Mouse (Mus musculus): Measurements from ENCODE around the gene Atoh7.
"Not testable (repeated sequence)": the region's sequence is repeated elsewhere in the genome, so short reads cannot be mapped to it uniquely, and the experiment has no call there.

The Atoh7 gene

GRCm38 (mm10) chr10:63099521-63099920 lies at the start of gene Atoh7:
Atoh7 (plus strand) TSS chr10:63099651.
- no peak for DNase-seq (ENCODE audit: low read depth in 1 of 2, low spot score in 2 of 2)

DNA sequence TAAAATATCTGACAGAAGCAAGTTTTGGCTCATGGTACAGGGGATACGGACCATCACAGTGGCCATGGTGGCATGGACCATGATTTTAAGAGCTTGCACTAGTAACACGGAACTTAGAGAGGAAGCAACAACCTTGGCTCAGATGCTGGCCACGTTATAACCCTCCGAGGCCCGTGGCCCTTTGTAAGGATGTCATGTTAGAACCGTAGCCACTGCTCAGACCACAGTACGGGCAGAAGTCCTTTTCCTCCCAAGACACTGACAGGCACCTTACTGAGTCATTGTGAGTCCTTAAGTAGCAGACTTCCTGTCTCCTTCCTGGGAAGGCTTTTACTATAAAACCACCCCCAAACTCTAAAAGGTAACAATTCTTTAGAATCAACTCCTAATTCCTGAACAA lies 48.2 kb upstream of the Atoh7 start:
- no peak for DNase-seq (ENCODE audit: low read depth in 1 of 2, low spot score in 2 of 2)

DNA sequence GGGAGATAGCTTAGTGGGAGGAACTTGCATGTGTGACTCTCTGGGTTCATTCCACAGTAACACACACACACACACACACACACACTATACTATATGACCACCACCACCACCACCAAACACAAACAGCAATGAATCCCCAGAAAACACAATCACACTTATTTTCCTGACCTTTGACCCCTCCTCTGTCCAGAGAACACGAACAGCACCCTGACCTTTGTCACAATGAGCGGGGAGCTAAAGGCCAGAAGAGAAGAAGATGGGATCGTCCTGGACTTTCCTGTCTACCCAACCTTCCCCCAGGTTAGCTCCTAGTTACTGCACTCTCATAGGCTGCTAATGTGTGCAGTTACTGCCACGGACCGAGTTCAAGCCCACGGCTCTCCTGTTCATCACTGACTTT lies 47.4 kb upstream of the Atoh7 start:
- DNase-seq (ENCODE audit: low read depth in 1 of 2, low spot score in 2 of 2) = no peak

GRCm38 (mm10) chr10:63053007-63053406 lies 46.4 kb upstream of the Atoh7 start:
- no peak for DNase-seq (ENCODE audit: low read depth in 1 of 2, low spot score in 2 of 2)

DNA sequence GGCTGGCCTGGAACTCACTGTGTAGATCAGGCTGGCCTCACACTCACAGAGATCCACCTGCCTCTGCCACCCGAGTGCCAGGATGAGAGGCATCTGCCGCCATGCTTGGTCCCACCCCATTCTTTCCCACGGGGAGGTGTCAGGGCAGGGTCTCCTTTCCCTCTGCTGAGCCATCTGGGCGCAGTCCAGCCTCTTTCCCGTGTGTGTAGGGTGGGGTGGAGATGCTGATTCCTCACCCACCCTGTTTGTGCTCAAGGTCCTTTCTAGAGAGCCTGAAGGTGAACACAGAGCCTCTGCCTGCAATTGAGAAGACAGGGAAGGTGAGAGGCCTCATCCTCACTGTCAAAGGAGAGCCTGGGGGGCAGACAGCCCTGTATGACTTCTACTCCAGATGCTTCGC lies 45.4 kb upstream of the Atoh7 start:
- DNase-seq (ENCODE audit: low read depth in 1 of 2, low spot score in 2 of 2) = not testable (repeated sequence)

DNA sequence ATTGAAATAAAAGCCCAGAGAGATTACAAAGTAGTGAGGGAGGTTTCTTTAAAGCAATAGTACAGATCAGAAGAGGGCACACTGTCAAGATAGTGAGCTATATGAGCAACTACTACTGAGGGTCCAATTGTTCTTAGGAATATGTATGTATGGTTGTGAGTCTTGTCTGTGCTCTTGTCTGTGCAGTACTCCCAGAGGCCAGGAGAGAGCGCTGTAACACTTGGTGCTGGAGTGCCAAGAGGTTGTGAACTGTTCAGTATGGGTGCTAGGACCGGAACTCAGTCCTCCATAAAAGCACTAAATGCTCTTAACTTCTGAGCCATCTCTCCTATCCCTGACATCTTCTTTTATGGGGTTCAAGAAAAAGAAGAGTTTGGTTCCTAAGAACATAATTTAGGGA lies 44.9 kb upstream of the Atoh7 start:
- no peak for DNase-seq (ENCODE audit: low read depth in 1 of 2, low spot score in 2 of 2)

- no peak for DNase-seq (ENCODE audit: low read depth in 1 of 2, low spot score in 2 of 2)
Observed at GRCm38 (mm10) chr10:63056966-63057750, 42.3 kb upstream of the Atoh7 start.

DNA sequence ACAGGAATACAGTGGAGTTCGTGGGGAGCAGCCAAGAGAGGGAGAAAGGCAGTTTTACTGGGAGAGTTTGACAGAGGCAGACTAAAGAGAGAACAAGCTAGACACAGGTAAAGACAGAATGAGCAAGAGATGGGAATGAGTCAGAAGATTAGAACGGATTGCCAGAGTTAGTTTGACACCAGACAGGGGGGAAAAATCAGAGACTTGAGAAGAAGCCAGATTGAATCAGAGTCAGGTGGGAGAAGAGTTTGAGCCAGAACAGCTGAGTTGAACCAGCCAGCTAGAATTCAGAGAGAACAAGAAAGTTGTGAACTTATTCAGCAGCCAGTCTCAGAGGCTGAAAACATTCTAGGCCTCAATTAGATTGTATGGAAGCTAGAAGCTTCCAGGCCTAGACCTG lies 39.6 kb upstream of the Atoh7 start, which contains the start of gene Pbld1:
Gene Pbld1, plus strand, starts transcription at position 301 of the 400 bp plus-strand sequence.
- no peak for DNase-seq (ENCODE audit: low read depth in 1 of 2, low spot score in 2 of 2)

GRCm38 (mm10) chr10:63060406-63060805 lies 39.0 kb upstream of the Atoh7 start:
- no peak for DNase-seq (ENCODE audit: low read depth in 1 of 2, low spot score in 2 of 2)

- DNase-seq (ENCODE audit: low read depth in 1 of 2, low spot score in 2 of 2) = no peak
Observed at GRCm38 (mm10) chr10:63061266-63061665, 38.2 kb upstream of the Atoh7 start.

DNA sequence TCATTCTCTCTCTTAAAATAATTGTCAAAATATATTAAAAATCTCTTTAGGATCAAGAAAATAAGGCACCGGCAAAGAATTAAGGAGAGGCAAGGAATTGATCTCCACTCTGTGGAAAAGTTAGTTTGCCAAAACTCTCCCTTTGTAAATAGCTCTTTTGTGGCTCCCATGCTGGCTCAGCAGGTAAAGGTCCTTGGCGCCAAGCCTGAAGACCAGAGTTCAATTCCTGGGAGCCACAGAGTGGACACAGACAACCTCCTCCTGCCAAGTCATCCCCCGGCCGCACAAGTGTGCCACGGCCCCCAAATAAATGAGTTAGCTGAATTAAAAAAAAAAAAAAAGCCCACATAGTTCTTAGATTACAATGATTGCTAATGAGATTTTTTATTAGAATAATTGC lies 36.8 kb upstream of the Atoh7 start:
- no peak for DNase-seq (ENCODE audit: low read depth in 1 of 2, low spot score in 2 of 2)

DNA sequence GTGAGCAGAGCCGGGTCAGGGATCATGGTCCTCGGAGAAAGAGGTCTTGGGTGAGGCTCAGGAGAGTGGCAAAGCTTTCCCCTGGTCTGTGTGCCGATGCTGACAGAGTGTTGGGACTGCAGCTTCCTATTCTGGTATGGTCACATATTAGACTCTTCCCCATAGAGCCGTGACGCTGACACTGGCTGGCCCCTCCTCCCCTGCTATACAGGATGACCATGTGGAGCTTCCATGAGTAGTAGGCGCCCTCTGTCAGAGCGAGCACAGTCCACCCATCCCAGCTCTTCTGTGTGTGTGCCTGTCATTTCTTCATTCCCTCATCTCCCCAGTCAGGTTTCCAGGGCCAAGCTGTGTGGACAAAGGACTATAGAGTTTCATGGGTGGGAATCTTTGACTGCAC lies 36.1 kb upstream of the Atoh7 start:
- DNase-seq (ENCODE audit: low read depth in 1 of 2, low spot score in 2 of 2) = no peak

- no peak for DNase-seq (ENCODE audit: low read depth in 1 of 2, low spot score in 2 of 2)
Observed at GRCm38 (mm10) chr10:63064516-63064915, 34.9 kb upstream of the Atoh7 start.

GRCm38 (mm10) chr10:63065561-63065960 lies 33.9 kb upstream of the Atoh7 start:
- no peak for DNase-seq (ENCODE audit: low read depth in 1 of 2, low spot score in 2 of 2)

DNA sequence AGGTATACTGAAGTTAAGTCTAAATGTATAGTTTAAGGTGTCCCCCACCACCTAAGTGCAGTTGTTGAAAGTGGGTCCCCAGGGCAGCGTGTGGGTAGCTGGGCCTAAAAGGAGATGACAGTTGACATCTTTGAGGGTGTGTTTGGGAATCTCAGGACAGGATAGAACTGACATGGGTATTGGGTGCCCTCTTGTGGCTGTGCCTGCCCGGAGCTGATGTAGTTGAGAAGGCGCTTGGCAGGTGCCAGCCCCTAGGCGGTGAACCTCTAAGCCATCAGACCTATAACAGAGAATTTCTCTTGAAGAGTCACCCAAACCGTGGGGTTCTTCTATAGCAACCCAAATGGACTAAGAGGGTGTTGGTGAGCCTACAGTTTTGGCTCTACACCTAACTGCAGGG lies 33.5 kb upstream of the Atoh7 start:
- peak in 1 of 2 experiments; percentile 13 for DNase-seq (ENCODE audit: low read depth in 1 of 2, low spot score in 2 of 2)

GRCm38 (mm10) chr10:63086304-63086703 lies 13.1 kb upstream of the Atoh7 start:
- DNase-seq (ENCODE audit: low read depth in 1 of 2, low spot score in 2 of 2) = no peak

DNA sequence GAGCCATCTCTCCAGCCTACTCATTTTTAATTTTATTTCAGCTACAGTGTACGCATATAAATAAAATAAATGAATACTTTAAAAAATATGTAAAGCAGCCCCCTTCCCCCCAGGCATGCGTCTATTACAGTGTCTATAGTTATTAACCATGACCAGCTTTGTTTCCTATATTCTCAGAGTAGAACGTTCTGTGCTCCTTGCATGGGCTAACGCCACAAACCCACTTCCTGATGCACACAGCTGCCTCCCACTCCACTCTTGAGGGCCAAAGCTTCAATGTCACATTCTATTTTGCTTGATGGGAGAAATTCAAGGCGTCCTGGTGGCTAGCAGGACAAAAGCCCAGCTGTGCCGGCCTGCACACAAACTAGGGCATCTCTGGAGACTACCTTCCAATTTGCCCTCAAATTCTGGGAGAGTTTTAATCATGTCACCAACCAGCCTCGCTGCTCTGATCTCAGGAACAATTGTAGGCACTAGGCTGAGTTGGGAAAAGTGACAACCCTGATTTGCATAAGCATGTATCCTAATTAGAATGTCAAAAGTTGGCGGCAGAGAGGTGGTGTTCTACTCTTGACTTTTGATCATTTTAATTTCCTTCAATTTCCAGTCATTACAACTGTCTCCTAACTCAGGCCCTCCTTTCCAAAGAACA lies 10.2 kb upstream of the Atoh7 start:
- no peak for DNase-seq (ENCODE audit: low read depth in 1 of 2, low spot score in 2 of 2)

DNA sequence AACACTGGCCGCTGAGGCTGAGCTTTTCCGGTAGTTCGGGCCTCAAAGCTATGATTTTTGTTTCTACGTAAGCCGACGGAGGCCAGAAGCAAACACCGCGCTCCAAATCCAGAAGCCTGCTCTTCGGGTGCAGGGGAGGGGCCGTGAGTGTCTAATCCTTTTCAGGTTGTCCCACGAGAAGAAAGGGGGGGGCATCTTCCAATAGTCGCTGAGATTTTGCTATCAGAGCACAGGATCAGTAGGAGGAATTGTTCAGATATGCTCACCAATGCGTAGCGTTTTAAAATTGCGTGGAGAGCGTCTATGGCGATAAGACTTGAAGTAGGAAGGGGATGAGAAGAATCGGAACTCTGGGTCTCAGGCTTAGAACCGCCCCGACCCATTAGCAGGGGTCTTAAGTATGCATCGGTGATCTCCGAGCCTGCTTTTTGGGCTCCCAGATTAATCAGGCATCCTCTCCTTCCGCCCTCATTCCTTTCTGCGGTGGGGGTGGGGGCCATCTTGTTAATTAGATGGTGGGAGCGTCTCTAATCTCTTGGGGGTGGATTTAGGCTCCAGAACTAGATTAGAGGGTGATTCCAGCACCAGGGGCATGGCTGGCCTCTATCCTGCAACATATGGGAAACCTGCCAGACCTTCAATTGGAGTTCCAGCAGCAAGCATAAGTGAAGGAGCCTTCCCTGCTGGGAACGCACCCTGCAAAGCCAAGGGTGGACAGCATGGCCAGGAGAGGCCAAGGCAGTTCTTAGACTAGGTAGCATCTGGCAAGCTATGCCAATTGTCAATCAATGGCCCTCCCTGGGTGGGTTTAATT lies 9.5 kb upstream of the Atoh7 start:
- no peak for DNase-seq (ENCODE audit: low read depth in 1 of 2, low spot score in 2 of 2)

DNA sequence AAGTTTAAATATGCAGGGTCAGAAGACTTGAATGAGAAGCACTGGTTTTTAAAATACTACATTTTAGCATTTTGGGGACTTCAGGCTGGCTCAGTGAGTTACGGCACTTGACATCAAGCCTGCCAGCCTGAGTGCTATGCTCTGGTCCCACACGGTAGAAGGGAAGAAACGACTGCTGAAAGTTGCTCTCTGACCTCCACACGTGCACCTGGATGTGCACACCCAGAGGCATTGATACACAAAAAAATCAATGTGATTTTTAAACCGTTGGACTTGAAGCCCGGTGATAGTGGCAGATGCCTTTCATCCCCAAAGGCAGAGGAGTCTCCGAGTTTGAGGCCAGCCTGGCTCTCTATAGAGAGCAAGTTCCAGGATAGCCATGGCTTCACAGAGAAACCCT lies 7.5 kb upstream of the Atoh7 start:
- no peak for DNase-seq (ENCODE audit: low read depth in 1 of 2, low spot score in 2 of 2)

DNA sequence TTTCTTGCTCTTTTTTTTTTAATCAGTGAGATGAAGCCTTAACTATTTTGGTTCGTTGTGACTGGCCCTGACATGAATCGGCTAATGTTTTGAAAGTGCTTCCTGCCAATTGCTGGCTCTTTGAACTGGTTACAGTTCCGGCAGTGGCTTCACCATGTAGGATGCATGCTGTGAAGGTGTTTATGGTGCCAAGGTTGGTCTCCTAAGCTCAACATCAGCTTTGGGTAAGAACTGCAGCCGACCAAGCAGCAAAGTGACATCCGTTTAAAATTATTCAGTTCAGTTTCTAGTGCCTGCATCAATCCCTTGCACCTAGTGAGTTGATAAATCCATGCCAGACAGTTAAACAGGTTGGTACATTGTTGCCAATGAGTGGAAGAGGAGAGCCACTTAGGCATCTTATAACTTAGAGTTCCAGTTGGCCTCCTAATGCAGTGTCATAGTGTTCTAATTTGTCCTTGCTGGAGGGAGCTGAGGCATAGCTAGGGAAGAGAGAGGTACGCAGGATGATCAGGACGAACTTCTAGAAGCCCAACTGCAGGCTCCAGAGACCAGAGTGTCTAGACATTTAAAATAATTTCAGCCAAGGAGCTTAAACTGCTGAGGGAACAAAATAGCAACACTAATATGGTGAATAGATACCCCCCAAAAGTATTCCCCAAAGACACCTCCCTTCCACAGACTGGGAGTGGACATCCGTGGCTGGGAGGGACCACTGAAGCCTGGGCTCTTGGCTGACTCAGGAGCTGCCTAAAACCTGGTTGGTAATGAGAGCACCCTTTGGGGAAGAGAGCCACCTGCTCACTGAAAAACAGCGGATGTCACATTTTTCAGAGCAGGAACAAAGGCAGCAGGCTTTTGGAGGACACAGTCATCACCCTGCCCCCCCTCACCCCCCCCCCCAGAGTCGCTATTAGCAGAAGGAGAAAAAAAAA lies 6.6 kb upstream of the Atoh7 start:
- no peak for DNase-seq (ENCODE audit: low read depth in 1 of 2, low spot score in 2 of 2)

DNA sequence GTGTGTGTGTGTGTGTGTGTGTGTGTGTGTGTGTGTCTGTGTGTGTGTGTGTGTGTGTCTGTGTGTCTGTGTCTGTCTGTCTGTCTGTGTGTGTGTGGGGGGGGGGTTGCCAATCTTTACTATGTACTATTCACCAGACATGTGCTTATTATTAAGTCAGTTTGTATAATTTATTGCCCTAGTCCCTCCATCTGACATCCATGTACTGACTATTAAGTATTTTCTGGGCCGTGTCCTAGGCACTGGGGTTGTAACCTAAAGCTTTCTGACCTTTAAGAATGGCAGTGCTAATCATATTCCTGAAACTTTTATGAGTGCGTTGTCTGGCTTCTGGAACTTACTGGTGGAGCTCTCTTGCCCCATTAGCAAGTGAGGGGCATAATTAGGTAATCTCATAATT lies 2.7 kb upstream of the Atoh7 start:
- DNase-seq (ENCODE audit: low read depth in 1 of 2, low spot score in 2 of 2) = no peak

Measured in monocyte, adult 2 months (primary cell).